Mouse (Mus musculus) right cerebral cortex, postnatal 36 days (tissue): Measurements from ENCODE around the gene Nostrin.

ENCODE experiments used
- DNase-seq, 2 experiments: peaks; one replicate each; pipeline ENCODE4 v3.0.0; 2022; ENCODE audit warnings: low spot score in 2 of 2, mixed read lengths in 1 of 2

The Nostrin gene

DNA sequence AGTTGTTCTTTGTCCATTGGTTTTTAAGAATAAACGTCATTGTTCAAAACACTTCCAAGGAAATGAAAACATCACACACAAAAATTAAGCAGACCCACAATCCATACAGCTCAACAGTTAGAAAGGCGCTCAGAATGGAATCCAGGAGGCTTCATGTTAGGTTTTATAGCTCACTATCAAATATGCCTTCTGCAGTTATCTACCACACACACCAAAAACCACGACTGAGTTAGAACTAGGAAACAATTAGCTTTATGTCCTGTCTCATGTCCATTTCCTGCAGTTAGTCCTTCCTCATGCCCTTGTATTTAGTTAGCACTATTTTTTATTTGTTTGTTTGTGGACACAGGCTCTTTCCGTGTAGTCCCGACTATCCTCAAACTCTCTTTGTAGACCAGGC lies 55.5 kb downstream of the Nostrin start:
- DNase-seq = no peak

DNA sequence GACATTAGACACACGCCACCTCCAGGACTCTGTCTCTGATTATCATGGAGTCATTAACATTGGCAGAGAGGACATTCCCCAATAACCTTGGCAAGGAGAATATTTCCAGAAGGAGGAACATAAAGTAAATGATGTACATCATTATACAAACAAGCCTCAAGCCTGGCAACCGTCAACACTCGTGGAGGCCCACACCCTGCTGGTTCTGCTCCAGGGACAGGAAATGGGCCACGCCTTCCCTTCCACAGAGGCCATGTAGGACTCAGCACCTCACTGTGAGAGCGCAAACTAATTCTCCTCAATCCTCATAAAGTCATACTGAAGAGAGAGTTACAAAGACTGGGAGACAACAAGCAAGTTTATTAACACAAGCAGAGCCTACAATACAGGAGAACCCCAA lies 58.0 kb downstream of the Nostrin start:
- no peak for DNase-seq

DNA sequence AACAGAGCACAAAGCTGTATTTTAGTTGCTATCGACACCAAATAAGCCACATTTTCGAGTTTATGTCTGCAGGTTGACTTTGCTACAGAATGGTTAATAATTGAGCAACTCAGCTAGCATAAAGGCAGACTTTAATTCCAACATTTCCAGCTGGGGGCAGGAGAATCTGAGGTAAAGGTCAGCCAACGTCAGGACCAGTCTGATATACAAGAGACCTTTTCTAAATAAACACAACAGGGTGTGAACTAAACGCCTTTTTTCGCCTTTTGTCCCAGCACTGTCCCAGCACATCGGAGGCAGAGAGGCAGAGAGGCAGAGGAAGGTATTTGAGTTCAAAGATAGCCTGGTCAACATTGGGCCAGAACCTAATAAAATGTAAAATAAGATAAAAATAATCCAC lies 69.6 kb downstream of the Nostrin start:
- no peak for DNase-seq

DNA sequence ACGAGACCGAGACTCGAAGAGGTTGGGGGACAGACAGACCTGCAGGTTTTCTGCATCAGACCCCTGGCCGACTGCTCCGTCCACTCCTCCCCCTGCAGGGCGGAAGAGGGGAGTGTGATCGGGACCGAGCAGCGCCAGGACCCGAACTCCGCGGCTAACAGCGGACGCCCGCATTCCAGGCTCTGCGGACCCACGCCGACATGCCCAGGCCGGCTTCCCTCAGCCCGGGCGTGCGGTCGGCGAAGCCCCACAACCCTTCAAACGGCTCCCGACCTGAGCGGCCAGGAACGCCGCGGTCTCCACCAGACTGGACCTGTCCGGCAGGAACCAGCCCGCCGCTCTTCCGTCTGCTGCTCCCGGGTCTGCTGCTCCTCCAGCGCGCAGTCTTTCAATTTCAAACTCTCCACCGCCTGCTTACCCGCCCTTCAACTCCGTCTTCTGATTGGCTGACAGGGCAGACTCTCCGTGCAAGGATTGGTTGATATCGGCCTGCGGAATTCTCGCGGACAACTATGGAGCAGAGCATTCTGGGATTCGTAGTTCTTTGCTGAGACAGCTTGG lies 70.3 kb downstream of the Nostrin start, which contains the start of gene Spc25:
Gene Spc25, minus strand, starts transcription at position 404 of the 561 bp plus-strand sequence.
- peak; percentile 79 to 89 for DNase-seq

DNA sequence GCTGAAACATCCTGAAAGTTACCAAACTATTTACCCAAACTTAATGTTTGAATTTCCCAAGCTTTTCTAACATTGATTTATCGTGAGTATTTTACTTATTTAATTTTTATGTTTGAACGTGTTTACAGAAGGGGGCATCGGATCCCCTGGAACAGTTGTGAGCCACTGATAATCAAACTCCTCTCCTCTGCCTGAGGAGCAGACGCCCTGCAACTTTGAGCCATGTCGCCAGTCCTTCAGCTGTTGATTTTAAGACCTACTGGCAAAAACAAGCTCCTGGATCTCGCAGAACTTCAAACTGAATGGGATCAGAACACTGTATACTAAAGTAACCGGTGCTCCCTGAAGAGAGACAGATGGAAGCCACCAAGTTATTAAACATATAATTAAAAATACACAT lies 70.9 kb downstream of the Nostrin start:
- no peak for DNase-seq

DNA sequence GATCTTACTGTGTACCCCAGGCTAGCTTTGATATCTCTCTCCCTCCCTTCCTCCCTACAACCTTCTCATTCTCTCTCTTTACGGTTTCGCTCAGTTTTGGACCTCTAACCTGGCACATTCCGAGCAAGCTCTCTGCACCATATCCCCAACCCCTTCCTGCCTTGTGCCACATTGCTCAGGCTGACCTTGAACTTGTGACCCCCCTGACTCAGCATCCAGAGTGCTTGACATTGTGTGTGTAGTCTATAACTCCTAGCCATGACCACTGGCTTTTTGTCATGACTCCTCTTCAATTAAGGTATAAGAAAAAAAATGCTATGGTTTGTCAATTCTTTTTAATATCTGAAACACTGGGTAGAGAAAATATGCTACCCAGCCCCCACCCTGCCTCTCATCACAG lies 74.1 kb downstream of the Nostrin start:
- DNase-seq = no peak

DNA sequence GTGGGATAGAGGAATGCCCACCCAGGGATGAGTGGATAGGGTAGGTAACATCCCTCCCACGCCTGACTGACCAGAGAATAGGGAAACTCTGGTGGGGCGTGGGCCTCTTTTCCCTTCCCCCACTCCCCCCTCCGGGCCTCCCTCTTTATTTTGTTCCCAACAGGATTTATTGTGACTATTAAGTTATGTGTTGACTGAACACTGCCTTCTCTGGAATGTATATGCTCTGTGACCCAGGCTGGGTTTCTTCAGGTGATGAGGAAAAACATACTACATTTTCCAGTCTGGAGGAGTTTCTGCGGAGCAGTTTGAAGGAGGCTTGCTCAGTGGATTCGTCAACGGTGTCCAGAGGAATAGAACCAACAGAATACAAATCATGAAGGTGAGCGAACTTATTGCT lies 75.2 kb downstream of the Nostrin start, which contains the start of gene G6pc2:
Gene G6pc2, plus strand, starts transcription at position 301 of the 400 bp plus-strand sequence.
- no peak for DNase-seq

DNA sequence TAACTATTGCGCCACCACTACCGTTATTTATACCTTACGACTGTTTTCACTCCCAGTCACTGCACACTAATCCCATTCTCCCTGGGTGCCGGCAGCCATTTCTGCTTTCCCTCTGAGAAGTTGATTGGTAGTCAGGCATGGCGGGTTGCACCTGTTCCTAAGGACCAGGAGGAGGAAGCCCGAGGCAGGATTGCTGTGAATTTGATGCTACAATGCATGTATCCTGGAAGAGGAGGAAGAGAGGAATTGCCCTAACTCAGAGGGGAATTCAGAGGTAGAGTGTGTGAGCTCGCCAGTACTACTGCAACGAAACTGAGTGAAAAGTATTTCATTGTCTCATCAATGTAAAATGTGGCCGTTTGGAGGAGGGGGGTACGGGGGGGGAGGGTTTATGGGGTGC lies 77.1 kb downstream of the Nostrin start:
- DNase-seq = no peak

DNA sequence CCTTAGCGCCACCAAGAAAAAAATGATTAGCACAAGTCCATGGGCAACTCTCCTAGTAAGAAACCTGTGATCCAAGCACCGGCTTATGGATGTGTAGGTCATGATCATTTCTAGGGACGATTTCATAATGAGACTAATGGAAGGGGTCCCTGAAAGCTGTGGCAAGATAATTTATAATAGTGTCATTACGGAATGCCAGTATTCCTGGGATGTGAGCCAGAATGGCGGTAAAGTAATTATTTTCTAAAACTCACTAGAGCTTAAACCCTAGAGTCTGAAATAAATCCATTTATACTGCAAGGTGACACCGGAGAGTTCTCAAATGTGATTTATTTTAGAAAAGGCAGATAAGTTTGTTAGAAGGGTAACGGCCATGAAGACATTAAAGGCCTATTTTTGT lies 79.6 kb downstream of the Nostrin start:
- no peak for DNase-seq

DNA sequence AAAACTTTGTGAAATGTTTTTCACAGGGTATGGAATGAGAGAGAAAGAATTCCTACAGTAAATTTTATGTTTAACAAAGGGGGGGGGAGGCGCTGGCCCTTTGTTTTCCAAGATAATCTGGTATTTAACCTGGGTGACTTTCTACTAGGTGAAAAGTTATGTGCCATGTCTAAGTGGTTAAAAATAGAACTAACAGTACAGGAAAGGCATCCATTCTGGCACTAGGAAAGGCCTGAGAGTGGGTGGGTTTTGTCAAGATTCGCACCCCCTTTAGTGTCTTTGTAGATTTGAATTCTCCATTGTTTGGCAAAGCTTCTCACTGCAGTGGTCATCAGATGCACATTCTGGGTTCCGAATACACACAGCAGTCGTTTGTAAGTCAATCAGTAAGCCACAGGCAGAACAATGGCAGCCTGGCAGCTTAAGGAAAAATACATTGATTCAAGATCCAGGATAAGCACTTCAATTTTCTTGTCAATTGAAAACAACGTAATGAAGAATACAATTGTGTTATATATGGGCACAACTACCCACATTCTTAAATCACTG lies 86.3 kb downstream of the Nostrin start:
- DNase-seq = no peak

DNA sequence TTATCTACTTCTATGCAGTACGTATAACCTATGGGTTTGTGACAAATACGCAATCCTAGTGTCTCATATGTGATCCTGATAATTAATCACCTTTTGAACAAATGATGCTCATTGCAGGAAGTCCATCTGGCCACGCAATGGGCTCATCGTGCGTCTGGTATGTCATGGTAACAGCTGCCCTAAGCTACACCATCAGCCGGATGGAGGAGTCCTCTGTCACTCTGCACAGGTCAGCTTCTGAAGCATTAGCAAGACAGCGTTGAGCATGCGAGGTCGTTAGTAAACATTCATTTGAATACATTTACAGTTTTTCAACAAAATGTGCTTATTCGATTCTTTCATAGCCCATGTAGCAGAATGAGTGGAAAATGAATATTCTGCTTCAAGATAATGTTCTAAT lies 87.2 kb downstream of the Nostrin start:
- DNase-seq = no peak

DNA sequence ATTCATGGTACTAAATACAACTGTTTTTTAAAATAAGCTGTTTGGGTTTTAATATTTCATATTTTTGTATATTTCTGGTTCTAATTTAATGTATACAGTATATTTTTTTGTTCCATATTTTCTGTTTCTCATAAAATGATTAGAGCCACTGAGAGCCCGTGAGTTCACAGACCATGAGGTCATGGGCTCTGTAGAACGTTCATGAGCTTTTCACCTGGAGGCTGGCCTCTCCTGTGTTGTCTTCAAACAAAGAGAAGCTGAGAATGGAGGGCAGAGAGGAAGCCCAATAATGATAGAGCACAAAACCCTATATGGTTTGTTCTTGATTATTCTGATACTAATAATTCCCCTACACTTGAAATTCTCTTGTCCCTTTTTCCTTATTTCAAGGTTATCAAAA lies 89.1 kb downstream of the Nostrin start:
- no peak for DNase-seq

DNA sequence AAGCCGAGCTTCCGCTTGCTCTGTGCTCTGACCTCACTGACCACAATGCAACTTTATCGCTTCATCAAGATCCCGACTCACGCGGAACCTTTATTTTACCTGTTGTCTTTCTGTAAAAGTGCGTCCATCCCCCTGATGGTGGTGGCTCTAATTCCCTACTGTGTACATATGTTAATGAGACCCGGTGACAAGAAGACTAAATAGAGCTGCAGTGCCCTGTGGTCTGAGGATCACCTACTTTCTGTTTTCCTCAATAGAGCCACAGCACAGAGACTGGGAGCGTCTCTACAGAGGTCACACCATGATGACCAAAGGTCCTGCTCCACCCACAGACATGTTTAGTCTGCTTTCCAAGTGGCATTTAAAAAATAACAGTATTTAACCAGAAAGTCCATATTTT lies 91.3 kb downstream of the Nostrin start:
- DNase-seq = no peak

DNA sequence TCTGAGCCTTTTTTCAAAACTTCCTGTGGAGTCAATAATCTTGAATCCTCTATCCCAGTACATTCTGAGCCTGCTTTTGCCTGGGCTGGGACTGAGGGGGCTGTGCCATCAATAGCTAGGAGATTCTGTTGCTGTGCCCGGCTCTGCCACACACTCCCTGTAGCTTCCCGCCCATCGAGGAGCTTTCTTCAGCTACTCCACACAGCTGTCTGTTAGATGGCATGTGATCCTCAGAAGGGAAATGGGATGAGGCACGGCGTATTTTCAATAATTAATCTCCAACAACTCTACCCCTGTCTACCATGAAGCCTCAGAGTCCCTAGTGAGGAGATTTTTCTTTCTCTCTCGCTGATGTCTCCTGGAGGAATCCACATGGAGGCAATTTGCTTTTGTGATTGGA lies 93.0 kb downstream of the Nostrin start:
- no peak for DNase-seq

DNA sequence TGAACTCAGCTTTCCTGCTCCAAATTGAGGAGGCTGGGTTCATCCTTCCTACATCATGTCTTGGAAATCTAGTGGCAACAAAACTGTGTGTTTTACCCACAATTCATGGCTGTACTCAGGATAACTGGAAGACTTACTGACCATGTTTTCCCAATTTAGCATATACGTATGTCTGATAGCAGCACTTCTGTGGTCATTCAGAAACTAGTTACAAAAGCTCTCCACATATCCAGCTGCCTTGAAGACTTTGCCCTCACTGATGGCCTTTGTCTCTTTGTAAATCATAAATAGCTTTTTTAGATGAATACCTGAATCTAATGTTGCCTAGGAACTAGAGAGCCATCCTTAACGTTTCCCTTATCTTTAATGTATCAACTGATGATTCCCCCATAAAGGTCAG lies 94.5 kb downstream of the Nostrin start:
- no peak for DNase-seq

DNA sequence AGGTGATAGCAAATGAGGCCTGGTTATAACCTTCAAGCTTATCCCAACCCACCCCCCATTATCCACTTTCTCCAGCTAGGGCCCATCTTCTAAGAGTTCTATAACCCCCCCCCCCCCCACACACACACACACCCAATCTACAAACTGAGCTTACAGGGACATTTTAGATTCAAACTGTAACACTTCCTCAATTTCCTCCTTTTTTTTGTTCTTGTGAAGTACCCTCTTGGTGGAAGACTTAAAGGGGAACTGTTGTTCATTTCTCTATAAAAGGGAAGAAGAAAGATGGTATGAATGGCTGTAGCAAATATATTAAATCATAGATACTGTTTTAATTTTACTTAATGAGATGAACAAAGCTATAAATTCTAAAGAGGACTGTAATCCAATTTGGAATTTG lies 96.5 kb downstream of the Nostrin start:
- DNase-seq = no peak

DNA sequence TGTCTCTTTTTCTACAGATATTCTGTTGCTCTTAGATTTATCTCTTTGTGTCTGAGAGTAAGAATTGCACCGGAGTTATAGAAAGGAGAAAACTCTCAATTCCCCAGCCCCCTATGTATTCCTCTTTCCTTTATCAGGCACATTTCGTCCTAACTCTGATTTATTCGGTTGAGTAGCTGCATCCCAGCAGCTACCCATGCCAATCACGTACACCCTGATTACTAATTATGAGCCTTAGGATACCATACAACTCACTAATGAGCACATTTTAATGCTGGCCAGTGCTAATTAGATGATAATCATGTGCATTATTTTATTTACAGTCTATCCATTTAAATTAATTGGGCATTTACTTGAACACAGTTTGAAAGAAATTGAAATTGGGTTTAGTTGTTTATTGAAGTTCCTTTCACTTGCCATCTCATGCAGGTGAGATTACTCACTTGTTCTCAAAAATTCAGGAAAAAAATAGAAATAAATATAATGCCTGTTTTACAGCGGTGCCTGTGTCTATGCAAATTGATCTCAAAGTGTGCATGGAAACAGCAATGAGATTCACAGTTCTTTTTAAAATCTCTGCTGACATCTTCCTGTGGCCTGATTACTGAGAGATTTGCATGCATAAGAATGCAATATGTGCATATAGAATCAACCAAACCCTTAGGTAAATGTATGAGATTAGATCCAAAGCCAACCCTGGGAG lies 99.5 kb downstream of the Nostrin start:
- no peak for DNase-seq
